Mouse (Mus musculus) heart, adult 8-10 months (tissue): ENCODE results near the gene Gps2. TPM values are rescaled to one million over a fixed set of nuclear protein-coding genes. Genes with fewer than 3 reads are reported as not detected.
A peak's percentile ranks its signal among the peaks of the same experiment; 100 is the strongest.

Source experiments
- DNase-seq: peaks from one replicate; pipeline ENCODE4 v3.0.0; 2022; ENCODE audit warnings: low spot score
- total RNA-seq, 4 experiments: library from RNA; stranded (reverse); gene quantifications; 2 replicates each; pipeline ENCODE4 v1.2.4; 2022

Gene Gps2
- total RNA-seq = 10 to 100 TPM; 23.2 to 32.1 (median 27.7) TPM

- peak; percentile 94 for DNase-seq
These were observed at the start of gene Gps2 for GRCm38 (mm10) chr11:69913554-69914371. Gene Gps2, plus strand, starts transcription at chr11:69913888.

DNA sequence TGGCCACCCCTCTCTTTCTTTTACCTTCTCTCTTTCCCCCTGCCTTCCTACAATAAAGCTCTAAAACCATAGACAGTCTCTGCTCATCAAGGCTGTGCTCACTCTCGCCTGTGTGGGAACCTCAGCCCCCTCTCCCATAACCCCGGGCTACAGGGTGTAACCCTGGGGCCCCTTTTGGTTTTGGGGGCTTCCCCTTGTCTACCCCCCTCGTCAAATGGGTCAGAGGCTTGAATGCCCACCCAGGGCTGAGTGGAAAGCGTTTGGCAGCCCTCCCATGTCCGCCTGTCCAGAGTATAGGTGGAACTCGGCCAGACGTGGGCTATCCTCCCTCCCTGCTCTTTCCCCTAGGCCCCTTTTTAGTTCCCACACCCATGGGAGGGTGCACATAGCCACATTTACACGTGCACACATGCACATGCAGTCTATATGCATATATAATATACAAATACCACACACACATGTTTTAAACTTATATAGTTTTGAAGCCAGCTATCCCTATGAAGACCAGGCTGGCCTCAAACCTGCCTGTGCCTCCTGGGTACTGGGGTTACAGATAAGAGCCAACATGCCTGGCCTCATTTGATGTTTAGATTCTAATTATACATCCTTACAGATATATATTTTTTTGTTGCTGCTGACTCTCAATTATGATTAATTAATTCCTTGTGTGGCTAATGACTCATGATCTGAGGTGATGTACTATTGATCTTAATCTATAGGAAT, 49.4 kb upstream of the Gps2 start:
- no peak for DNase-seq

DNA sequence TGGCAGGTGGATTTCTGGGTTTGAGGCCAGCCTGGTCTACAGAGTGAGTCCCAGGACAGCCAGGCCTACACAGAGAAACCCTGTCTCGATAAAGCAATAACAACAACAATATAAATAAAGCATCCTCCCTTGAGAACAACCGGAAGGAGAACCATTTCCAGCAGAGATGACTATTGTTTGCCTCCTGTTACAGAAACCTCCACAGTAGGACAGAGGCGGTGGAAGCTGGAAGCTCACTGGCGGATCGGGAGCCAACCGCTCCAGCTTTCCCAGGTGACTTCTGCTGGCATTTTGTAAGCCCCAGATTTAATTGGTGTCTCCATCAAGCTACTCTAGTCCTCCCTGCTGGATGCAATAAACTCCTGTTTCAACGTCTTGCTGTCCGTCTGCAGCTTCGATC, 48.1 kb upstream of the Gps2 start:
- no peak for DNase-seq

DNA sequence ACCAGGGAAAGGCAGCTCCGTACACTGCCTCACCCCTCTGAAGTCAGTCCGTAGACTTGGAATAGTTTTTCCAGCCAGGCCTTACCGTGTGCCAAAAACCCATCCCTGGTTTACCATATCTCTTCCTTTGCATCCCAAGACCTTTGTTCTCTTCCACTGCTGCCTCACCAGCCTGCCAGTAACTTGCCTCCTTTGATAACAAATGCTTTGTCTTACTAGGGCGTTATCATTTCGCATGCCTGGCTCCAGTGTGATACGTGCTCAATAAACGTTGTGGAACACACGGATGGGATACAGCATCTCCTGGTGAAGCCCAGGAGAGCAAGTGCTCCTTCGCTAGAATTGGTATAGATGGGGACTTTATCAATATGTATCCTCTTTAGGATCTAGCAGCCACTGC, 46.4 kb upstream of the Gps2 start:
- DNase-seq = no peak

- DNase-seq = no peak
These were observed 43.2 kb upstream of the Gps2 start for GRCm38 (mm10) chr11:69870289-69871069.

DNA sequence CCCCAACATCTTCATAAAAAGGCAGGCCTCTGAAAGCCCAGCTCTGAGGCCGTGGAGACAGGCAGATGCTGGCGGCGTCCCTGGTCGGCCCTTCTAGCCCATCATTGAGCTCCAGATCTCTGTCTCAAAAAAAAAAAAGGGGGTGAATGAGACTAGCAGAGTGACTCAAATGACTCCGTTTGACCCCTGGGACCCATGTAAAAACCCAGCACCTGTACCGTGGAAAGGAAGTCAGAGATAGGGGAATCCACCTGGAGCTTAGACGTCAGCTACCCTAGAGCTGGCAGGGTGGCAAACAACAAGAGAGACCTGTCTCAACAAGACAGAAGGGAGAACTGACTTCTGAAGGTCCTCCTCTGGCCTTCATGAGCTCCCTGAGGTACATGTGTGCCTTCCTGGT, 41.9 kb upstream of the Gps2 start:
- DNase-seq = no peak

- DNase-seq = no peak
These were observed 41.2 kb upstream of the Gps2 start for GRCm38 (mm10) chr11:69872451-69872850.

GRCm38 (mm10) chr11:69876186-69876585, 37.5 kb upstream of the Gps2 start:
- peak; percentile 89 for DNase-seq

GRCm38 (mm10) chr11:69876867-69877266, 36.8 kb upstream of the Gps2 start:
- DNase-seq = peak; percentile 89

DNA sequence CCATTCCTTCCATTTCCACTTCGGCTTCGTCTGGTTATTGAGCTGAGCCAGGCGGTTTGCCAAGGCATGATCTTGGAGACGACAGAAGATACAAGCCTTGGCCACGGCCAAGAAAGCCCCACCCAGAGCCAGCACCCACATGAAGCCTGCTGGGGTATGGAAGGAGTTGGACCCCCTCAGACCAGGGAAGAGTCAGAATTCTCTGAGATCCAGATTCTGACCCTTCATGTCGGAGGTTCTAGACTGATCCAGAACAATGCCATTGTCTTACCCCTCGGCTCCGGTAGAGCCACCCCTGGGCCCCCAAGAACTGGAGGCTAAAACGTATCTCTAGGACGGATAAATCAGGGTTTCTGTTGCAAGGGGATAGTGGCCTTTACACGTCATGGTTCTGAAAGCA, 35.8 kb upstream of the Gps2 start, which contains the start of gene Tmem95:
Gene Tmem95 (minus strand): TSS at position 141 of the 400 bp plus-strand sequence.
- no peak for DNase-seq

DNA sequence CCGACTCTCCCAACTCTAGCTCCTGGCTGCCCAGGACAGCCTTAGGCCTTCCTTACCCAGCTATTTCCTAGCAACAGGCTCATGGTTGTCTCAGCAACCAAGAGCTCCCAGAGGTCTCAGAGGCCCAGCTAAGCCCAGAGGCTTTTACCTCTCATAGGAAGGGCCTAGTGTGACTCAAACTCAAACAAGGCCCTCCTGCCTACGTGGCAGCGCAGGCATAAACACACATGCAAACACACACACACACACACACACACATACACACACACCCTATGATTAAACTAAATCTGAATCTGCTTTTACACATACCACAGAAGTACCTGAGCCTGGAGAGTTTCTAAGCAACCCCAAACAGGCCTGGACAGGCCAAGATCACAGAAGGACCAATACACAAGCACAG, 35.3 kb upstream of the Gps2 start:
- no peak for DNase-seq

- DNase-seq = no peak
These were observed 34.7 kb upstream of the Gps2 start for GRCm38 (mm10) chr11:69878952-69879351.

DNA sequence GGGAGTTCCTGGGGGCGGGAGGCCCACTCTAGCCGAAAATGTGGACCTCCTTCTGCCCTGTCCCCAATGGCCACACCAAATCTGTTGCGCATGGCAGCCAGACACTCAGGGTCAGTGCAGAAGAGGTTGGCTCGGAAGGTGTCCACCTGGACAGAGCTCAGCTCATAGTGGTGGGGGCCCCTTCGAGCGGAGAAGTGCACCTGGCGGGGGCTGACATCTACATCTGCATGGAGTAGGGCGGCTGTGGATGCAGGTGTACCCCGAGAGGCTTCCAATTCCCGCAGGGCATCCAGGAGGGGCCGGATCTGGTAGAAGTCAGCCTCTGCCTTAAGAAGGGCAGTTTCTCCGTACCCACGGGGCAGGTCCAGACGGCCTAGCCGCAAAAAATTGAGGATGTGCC, 34.0 kb upstream of the Gps2 start:
- no peak for DNase-seq

DNA sequence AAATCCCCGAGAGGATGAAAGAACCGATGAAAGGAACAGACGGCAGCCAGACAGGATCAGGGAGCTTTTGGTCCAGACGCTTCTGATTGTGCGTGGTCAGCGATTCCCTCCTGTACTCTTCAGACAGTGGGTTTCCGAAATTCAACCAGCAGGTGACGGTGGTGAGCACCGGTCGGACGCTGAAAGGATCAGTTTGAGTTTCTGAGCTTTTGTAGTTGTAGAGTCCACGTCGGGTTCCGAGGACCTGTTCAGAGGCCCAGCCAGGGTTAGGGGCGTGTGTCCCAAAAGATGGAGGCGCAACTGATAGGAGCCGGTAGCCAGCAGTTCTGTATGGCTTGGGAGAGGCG, 33.2 kb upstream of the Gps2 start:
- DNase-seq = no peak

- DNase-seq = peak; percentile 95
These were observed 32.7 kb upstream of the Gps2 start, which contains the start of gene Kctd11 for GRCm38 (mm10) chr11:69880853-69881603. Gene Kctd11, minus strand, starts transcription at chr11:69881406.

DNA sequence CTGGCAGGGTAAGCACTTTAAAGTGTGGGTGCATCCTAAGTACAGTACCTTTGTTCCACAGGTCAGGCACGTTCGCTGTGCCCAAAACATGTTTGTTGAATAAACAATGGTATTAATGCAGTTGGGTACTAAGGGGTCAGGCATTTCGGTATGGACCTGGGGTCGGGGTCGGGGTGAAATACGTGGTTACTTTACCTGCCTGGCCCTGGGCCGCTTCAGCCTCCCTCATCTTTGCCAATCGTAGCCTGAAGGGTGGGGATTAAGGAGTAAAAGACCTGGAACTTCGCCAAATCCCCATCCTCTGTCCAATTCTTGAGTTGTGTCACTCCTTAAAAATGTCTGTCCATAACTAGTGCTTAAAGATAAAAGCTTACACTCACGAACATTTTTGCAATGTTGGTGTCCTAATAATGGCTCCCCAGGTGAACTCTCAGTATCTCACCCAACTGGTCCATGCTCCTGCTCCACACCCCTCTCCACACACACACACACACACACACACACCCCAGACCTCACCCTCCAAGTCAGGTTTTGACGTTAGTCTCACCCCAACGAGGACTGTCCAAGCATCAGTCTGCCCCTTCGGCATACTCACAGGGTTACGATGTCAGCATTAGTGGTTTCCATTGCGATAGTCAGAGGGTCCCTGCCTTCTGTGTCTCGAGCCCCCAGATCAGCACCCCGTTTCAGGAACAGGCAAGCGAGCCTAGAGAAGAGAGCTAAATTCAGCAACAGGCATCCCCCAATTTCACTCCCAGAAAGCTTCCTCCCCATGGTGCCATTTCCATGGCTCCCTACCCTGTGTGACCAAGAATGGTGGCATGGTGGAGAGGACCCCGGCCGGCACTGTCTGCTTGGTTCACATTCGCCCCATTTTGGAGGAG, 31.7 kb upstream of the Gps2 start:
- DNase-seq = no peak

- no peak for DNase-seq
These were observed 30.6 kb upstream of the Gps2 start for GRCm38 (mm10) chr11:69883066-69883465.

DNA sequence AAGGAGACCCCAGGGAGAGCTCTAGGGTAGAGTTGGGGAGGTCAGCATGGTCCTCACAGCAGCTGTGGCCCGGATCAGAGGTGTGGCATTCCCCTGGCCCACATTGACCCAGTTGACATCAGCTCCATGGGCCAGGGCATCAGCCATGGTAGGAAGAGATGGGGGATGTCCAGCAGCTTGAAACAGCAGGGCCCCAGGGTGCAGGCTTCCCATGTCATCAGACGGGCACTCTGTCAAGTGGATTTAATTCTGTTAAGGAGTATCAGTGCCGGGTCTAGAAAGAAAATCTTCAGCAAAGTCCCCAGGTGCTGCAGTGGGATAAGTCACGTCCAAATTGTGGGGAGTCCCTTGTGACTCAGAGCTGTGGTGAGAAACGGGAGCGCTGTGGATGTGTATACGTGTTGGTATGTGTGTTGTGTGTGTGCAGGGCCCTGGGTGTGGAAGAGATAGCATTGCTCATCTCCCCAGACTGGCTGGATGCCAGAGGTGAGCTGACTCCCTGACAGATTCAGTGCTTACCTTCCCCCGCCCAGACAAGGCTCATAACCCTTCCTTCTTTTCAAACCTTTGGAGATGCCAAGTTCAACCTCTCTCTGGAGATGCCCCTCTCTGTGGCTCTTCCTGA, 30.0 kb upstream of the Gps2 start:
- no peak for DNase-seq

DNA sequence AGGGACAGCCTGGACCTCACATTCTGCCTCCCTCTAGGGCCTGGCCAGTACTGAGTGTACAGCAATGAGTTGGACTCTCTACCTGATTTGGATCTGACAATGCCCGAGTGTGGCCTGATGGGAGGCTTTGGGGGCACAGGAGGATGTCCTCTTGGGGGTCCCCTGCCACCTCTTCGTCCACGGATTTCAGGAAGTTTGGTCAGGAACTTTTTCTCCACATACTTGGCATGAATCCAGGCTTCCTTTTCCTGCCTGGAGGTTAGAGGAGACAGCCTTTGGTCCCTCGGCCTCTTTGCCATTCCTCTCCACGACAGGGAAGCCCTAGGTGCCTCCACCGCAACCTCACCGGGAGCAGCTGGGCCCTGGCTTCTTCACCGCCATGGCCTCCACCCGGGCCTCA, 29.4 kb upstream of the Gps2 start:
- DNase-seq = no peak

DNA sequence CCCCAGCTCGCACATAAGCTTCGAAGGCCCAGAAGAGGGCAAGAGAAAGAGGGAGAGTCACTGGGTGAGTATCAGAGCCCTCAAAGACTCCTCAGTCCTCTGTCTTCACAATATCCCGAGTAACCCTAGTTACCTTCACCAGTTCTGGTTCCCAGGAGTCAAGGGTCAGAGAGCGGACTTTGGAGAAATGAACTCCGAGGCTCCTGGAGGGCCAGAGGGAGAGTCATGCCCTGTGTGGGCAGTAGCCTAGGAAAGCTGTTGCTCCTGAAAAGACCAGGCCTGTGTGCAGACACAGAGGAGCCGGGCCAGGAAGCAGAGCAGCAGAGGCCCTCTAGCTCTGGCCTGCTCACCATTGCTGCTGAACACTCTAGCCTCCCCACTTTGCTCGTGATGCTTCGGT, 29.0 kb upstream of the Gps2 start:
- no peak for DNase-seq
